Mouse (Mus musculus): Measurements from ENCODE around the gene H2-Eb2. TPM values are rescaled to one million over a fixed set of nuclear protein-coding genes. Genes with fewer than 3 reads are reported as not detected.
"Not testable (repeated sequence)": the region's sequence is repeated elsewhere in the genome, so short reads cannot be mapped to it uniquely, and the experiment has no call there.

H2-Eb2 gene
- polyA plus RNA-seq, 1 experiment = 3.1 TPM

- no peak for DNase-seq (ENCODE audit: low read depth, low spot score)
- 22% methylated on average over 4 of the region's 4 CpGs for WGBS
These were observed 20.7 kb upstream of the H2-Eb2 start for GRCm38 (mm10) chr17:34304751-34305150.

GRCm38 (mm10) chr17:34305380-34306030 lies 20.0 kb upstream of the H2-Eb2 start, which contains the start of gene H2-Eb1:
TSS of gene H2-Eb1 (plus strand) at chr17:34305867.
- DNase-seq (ENCODE audit: low read depth, low spot score) = no peak

GRCm38 (mm10) chr17:34306407-34306806 lies 19.1 kb upstream of the H2-Eb2 start:
- WGBS = 78% methylated on average over 2 of the region's 2 CpGs
- no peak for DNase-seq (ENCODE audit: low read depth, low spot score)

- no peak for DNase-seq (ENCODE audit: low read depth, low spot score)
These were observed 18.2 kb upstream of the H2-Eb2 start for GRCm38 (mm10) chr17:34307216-34307615.

GRCm38 (mm10) chr17:34308161-34308560 lies 17.3 kb upstream of the H2-Eb2 start:
- no peak for DNase-seq (ENCODE audit: low read depth, low spot score)
- WGBS = 78% methylated on average over 4 of the region's 4 CpGs

- no peak for DNase-seq (ENCODE audit: low read depth, low spot score)
- 38% methylated on average over 10 of the region's 10 CpGs for WGBS
These were observed 16.2 kb upstream of the H2-Eb2 start for GRCm38 (mm10) chr17:34309225-34309624.

GRCm38 (mm10) chr17:34309683-34310385 lies 15.6 kb upstream of the H2-Eb2 start:
- WGBS = 30% methylated on average over 38 of the region's 38 CpGs
- DNase-seq (ENCODE audit: low read depth, low spot score) = no peak

GRCm38 (mm10) chr17:34310526-34310925 lies 14.9 kb upstream of the H2-Eb2 start:
- not testable (repeated sequence) for DNase-seq (ENCODE audit: low read depth, low spot score)
- WGBS = 78% methylated on average over 3 of the region's 3 CpGs

GRCm38 (mm10) chr17:34312185-34312584 lies 13.3 kb upstream of the H2-Eb2 start:
- no peak for DNase-seq (ENCODE audit: low read depth, low spot score)
- 64% methylated on average over 1 of the region's 1 CpGs for WGBS

GRCm38 (mm10) chr17:34313393-34313792 lies 12.1 kb upstream of the H2-Eb2 start:
- 25% methylated on average over 3 of the region's 3 CpGs for WGBS
- no peak for DNase-seq (ENCODE audit: low read depth, low spot score)

GRCm38 (mm10) chr17:34314286-34314685 lies 11.2 kb upstream of the H2-Eb2 start:
- WGBS = 50% methylated on average over 9 of the region's 9 CpGs

GRCm38 (mm10) chr17:34315512-34315911 lies 10.0 kb upstream of the H2-Eb2 start:
- DNase-seq (ENCODE audit: low read depth, low spot score) = no peak
- WGBS = 76% methylated on average over 1 of the region's 1 CpGs

More at GRCm38 (mm10) chr17:34314286-34314685, 11.2 kb upstream of the H2-Eb2 start:
- no peak for DNase-seq (ENCODE audit: low read depth, low spot score)

GRCm38 (mm10) chr17:34316697-34317096 lies 8.8 kb upstream of the H2-Eb2 start:
- whole genome bisulfite sequencing = 80% methylated on average over 2 of the region's 2 CpGs
- DNase-seq (ENCODE audit: low read depth, low spot score) = no peak

- 35% methylated on average over 2 of the region's 2 CpGs for WGBS
- no peak for DNase-seq (ENCODE audit: low read depth, low spot score)
These were observed 8.2 kb upstream of the H2-Eb2 start for GRCm38 (mm10) chr17:34317275-34317674.

GRCm38 (mm10) chr17:34326373-34326772 lies 908 bp downstream of the H2-Eb2 start:
- WGBS = 79% methylated on average over 3 of the region's 3 CpGs
- no peak for DNase-seq (ENCODE audit: low read depth, low spot score)

- DNase-seq (ENCODE audit: low read depth, low spot score) = no peak
- 68% methylated on average over 2 of the region's 2 CpGs for WGBS
These were observed 4.3 kb downstream of the H2-Eb2 start for GRCm38 (mm10) chr17:34329807-34330206.

- DNase-seq (ENCODE audit: low read depth, low spot score) = no peak
- 91% methylated on average over 1 of the region's 1 CpGs for WGBS
These were observed 5.7 kb downstream of the H2-Eb2 start for GRCm38 (mm10) chr17:34331200-34331599.

GRCm38 (mm10) chr17:34340619-34341402 lies 15.3 kb downstream of the H2-Eb2 start:
- no peak for DNase-seq (ENCODE audit: low read depth, low spot score)
- 47% methylated on average over 3 of the region's 3 CpGs for WGBS

- 84% methylated on average over 4 of the region's 4 CpGs for WGBS
- DNase-seq (ENCODE audit: low read depth, low spot score) = no peak
These were observed 19.4 kb downstream of the H2-Eb2 start for GRCm38 (mm10) chr17:34344882-34345281.

- no peak for DNase-seq (ENCODE audit: low read depth, low spot score)
- 81% methylated on average over 7 of the region's 7 CpGs for WGBS
These were observed 20.0 kb downstream of the H2-Eb2 start for GRCm38 (mm10) chr17:34345486-34345885.

Data from large intestine, adult 2 months (tissue).